10 mouse cellular contexts compared by ENCODE assay signal in the genomic region with DNA sequence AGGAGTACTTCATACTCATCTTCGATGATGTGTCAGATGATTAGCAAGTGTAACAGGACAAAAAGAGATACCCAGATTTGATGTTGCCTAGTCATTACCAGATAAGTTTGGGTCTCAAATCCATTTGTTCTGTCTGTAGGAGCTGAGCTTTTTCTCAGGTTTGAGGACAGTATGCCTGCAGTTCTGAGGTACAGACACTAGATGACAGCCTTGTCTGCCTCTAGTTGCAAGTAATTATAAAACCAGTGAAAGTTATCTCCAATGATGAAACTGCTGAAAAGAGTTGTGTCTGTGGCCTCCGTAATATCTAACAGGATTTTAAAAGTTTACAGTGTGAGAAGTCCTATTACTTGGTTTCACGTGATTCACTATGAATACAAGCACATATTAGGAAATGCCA.
DNase-seq lines count a peak whose midpoint lies in the region; ATAC-seq and TF ChIP-seq lines count a peak whose summit lies in the region.
"Had no signal": no experiment of that assay in that cellular context is flagged by ENCODE, and none has a peak within 500 bp of the region (broad histone marks: within the 10 kb centered on the region; RNA-seq: fewer than 3 reads in every experiment).

No protein-coding gene starts in this region.

- CTCF ChIA-PET in Patski (lab: Charles Lee) = interaction anchor here (0.7 to 1.2 kb wide), 2 partner anchors 9 to 15 kb away, joined by 3 read pairs; no protein-coding TSS in a partner anchor

- DNase-seq in kidney, postnatal 10 days = peak; percentile 15
- DNase-seq in kidney, postnatal 25 days = no peak
- no peak for DNase-seq in Patski (ENCODE audit: low read depth, low spot score)
- peak; percentile 27 to 61 for DNase-seq in cerebellum, postnatal 36 days
- DNase-seq in left cerebral cortex, postnatal 4 days = peak; percentile 16
- DNase-seq in kidney, adult 18-20 months = no peak
- DNase-seq in c-Kit-positive CD71-positive TER-119-positive erythroid progenitor cells, embryonic 14.5 days (ENCODE audit: low spot score) = no peak
- DNase-seq: adrenal gland, adult 2 months had no signal

- peak; percentile 72 for TF ChIP-seq CTCF in Patski (IDR thresholded peaks at IDR 0.05)

- POLR2A ChIA-PET in Patski (lab: Charles Lee) = no interaction called here

- in situ Hi-C loops in Patski (cut with MboI; ENCODE audit: low pct_unique_long_range_greater_than_20kb) = loop anchor here (10.0 kb wide), 1 partner anchor 685 kb away; no protein-coding TSS in a partner anchor

- intact Hi-C loops in left cerebral cortex, postnatal 4 days (cut with DNase I) = loop anchor here (10.0 kb wide), 1 partner anchor 525 kb away; no protein-coding TSS in a partner anchor

- ATAC-seq in Patski = peak; percentile 51
- ATAC-seq in activated CD4-positive, CD25-positive, alpha-beta regulatory T cell, adult 4 months = no peak

- peaks cover 8% of the 10 kb centered on the region for H3K27me3 ChIP-seq in Patski
- H3K27me3 ChIP-seq: limb, embryonic 12.5 days had no signal

Comparison
In these comparisons a context has a peak if more than half of its experiments do, and no peak if none do; other contexts are left out.
1. DNase-seq: peak in kidney, postnatal 10 days (single experiment), cerebellum, postnatal 36 days (2 of 2) and left cerebral cortex, postnatal 4 days (single experiment); none in kidney, postnatal 25 days (0 of 2), Patski (single experiment), kidney, adult 18-20 months (single experiment) and c-Kit-positive CD71-positive TER-119-positive erythroid progenitor cells, embryonic 14.5 days (single experiment).